Mouse (Mus musculus) thymus, postnatal 14 days (tissue): ENCODE data around the gene Slc9a3r2.
"Not testable (repeated sequence)": the region's sequence is repeated elsewhere in the genome, so short reads cannot be mapped to it uniquely, and the experiment has no call there.

Source experiments
- DNase-seq: peaks from one replicate; pipeline ENCODE4 v3.0.0; 2021

Slc9a3r2 gene

GRCm38 (mm10) chr17:24650070-24650616 lies at the start of gene Slc9a3r2:
TSS of gene Slc9a3r2 (minus strand) at chr17:24650327.
- DNase-seq = peak; percentile 51

DNA sequence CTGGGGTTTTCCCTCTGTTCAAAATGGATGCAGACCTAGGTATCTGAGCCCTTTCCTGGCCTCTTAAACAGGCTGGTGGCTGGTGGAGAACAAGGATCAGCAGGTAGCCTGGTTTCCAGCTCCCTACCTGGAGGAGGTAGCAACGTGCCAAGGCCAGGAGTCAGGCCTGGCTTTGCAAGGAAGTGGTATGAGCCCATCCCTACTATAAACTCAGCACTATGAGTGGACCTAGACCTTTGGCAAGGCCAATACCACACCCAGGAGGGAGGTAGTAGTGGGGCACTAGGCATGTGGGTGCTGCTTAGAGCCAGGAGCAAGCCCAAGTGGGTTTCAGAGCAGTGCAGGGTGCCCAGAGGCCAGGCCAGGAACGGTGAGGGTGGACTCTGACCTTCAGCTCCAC lies 49.3 kb upstream of the Slc9a3r2 start:
- DNase-seq = no peak

- no peak for DNase-seq
These were observed 48.6 kb upstream of the Slc9a3r2 start for GRCm38 (mm10) chr17:24698715-24699114.

DNA sequence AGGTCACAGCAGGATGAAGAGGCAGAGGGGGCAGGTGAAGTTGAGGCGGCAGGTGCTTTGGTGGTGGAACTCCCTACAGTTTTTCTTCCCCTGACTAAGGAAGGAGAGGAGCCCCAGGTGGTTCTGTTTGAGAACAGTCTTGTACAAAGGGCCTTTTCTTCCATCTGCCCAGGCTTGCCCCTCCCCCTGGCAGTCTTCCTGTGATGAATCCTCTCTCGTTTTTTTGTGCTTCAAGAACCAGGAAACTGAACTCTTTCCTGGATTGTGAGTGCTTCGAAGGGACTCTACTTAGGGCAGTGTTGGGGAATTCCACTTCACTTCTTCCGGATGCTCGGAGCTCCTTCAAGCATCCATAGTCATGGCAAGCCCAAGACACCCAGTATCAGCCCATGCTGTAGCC lies 47.9 kb upstream of the Slc9a3r2 start:
- peak; percentile 48 for DNase-seq

- DNase-seq = peak; percentile 92
These were observed 46.0 kb upstream of the Slc9a3r2 start, which contains the start of the genes Gfer and Noxo1 for GRCm38 (mm10) chr17:24696011-24696697. TSS of gene Gfer (minus strand) at chr17:24696156. TSS of gene Noxo1 (plus strand) at chr17:24696234.

- DNase-seq = no peak
These were observed 45.3 kb upstream of the Slc9a3r2 start for GRCm38 (mm10) chr17:24695326-24696010.

DNA sequence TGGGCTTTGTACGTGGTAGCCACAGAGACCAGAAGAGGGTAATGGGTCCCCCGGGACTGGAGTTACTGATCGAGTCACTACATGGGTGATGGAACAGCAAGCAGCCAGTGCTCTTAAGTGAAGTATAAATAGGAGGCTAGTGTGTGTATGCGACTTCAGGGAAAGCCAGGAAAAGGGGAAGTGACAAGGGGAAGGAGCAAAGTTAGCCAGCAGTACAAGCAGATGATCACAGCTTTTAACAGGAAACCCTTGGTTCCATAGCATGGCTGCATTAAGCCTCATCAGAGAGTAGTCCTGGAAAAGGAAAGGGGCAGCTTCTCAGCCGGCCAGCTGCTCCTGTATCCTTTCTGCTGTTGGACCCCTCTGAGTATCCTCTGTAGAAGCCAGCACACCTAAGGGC lies 42.3 kb upstream of the Slc9a3r2 start:
- no peak for DNase-seq

GRCm38 (mm10) chr17:24689251-24690081 lies 39.3 kb upstream of the Slc9a3r2 start, which contains the start of gene Syngr3:
TSS of gene Syngr3 (minus strand) at chr17:24689955.
- DNase-seq = no peak

GRCm38 (mm10) chr17:24687599-24687998 lies 37.5 kb upstream of the Slc9a3r2 start:
- DNase-seq = no peak

- DNase-seq = peak; percentile 72
These were observed 37.0 kb upstream of the Slc9a3r2 start for GRCm38 (mm10) chr17:24687146-24687595.

GRCm38 (mm10) chr17:24686514-24686913 lies 36.4 kb upstream of the Slc9a3r2 start:
- peak; percentile 59 for DNase-seq

- DNase-seq = no peak
These were observed 27.5 kb upstream of the Slc9a3r2 start for GRCm38 (mm10) chr17:24677500-24678080.

- no peak for DNase-seq
These were observed 26.8 kb upstream of the Slc9a3r2 start for GRCm38 (mm10) chr17:24676877-24677276.

GRCm38 (mm10) chr17:24676187-24676586 lies 26.1 kb upstream of the Slc9a3r2 start:
- peak; percentile 79 for DNase-seq

GRCm38 (mm10) chr17:24674277-24674676 lies 24.1 kb upstream of the Slc9a3r2 start:
- no peak for DNase-seq

DNA sequence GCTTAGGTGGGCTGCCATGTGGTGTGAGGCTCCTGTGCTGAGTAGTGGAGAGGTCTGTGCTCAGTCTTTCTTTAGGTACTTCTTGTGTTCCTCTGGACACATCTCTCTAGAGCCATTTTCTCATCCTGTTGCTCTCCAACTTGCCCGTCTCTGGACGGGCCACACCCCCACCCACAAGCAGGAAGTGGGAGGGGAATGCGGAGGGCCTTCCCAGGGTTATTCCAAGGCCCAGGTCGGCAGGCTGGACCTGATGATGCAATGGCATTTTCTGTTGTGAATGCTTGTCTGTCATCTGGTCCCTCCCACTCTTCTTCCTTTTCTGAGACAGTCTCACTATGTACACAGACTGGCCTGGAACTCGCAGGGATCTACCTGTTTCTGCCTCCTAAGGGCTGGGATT lies 22.0 kb upstream of the Slc9a3r2 start:
- DNase-seq = no peak

DNA sequence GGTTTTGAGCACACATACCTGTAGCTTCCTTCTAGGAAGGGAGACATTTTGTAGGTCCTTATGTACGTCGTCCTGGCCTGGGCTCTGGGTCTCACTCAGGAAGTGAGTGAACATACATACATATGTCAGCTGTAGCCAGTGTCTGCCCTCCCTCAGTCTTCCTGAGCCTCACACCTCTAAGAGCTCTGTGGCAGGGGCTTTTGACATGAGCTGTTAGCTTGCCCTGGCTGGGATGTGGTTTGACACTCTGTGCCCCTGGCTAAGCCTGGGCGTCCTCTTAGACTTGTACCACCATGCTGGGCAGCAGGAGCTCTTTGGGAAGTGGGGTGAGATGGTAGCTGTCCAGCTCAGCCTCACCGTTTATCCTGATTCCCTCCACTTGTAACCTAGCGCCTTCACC lies 21.2 kb upstream of the Slc9a3r2 start:
- no peak for DNase-seq

GRCm38 (mm10) chr17:24670246-24670844 lies 20.2 kb upstream of the Slc9a3r2 start:
- DNase-seq = no peak

GRCm38 (mm10) chr17:24669545-24670245 lies 19.6 kb upstream of the Slc9a3r2 start, which contains the start of gene Zfp598:
TSS of gene Zfp598 (plus strand) at chr17:24669687.
- DNase-seq = peak; percentile 97

DNA sequence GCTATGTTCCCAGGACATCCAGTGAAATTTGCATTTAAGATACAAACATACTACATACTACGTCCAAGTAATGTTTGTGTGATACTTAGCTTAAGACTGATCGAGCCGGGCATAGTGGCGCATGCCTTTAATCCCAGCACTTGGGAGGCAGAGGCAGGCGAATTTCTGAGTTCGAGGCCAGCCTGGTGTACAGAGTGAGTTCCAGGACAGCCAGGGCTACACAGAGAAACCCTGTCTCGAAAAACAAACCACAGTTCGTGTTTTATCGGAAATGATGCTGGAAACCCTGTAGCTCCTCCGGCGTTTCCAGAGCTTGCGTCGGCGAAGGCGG lies 19.1 kb upstream of the Slc9a3r2 start:
- DNase-seq = not testable (repeated sequence)

DNA sequence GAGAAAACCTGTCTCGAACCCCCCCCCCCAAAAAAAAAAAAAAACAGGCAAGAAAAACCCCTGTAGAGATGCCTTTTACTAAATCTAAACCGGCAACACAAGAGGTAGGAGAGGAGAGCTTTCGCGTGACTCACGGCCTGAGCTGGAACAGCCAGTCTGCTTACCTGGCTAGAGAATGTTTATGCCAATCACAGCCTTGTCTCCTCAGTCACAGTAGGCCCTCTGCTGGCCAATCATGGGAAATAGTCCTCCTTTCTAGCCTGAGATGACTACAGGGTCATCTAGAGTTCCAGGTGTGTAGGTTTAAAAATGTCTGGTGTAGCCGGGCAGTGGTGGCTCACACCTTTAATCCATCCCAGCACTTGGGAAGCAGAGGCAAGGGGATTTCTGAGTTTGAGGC lies 17.3 kb upstream of the Slc9a3r2 start:
- peak; percentile 65 for DNase-seq
